Mouse (Mus musculus) kidney, postnatal 0 days (tissue): Measurements from ENCODE around the gene Tedc1. TPM values are rescaled to one million over a fixed set of nuclear protein-coding genes. Genes with fewer than 3 reads are reported as not detected.

Experiments
- ATAC-seq: fragments of 200-750 bp; cut with Nextera tagmentation; replicated peaks from 2 replicates; pipeline ENCODE4 v1.8.0; 2017; ENCODE audit warnings: low read depth, moderate number of reproducible peaks, moderate TSS enrichment, moderate library complexity; ENCODE audit not compliant: low FRiP score
- DNase-seq: peaks from one replicate; pipeline ENCODE4 v3.0.0-alpha.2; 2016; ENCODE audit warnings: low spot score
- H3K27ac ChIP-seq: fragments of 300-500 bp; sonication (generic); 2 replicates; pipeline ENCODE4 v1.5.1; 2014; ENCODE audit warnings: mild to moderate bottlenecking
- H3K27me3 ChIP-seq: fragments of 300-500 bp; sonication (generic); 2 replicates; pipeline ENCODE4 v1.6.1; 2014; ENCODE audit warnings: low read length, mixed read lengths; ENCODE audit not compliant: insufficient read depth
- H3K36me3 ChIP-seq: fragments of 300-500 bp; sonication (generic); 2 replicates; pipeline ENCODE4 v1.6.1; 2014; ENCODE audit warnings: low read length, mixed read lengths; ENCODE audit not compliant: insufficient read depth
- H3K4me1 ChIP-seq: fragments of 300-500 bp; sonication (generic); replicated peaks from 2 replicates; pipeline ENCODE4 v1.6.1; 2014; ENCODE audit warnings: antibody characterized with exemption, low read length, mixed read lengths; ENCODE audit not compliant: insufficient read depth
- H3K4me2 ChIP-seq: fragments of 300-500 bp; sonication (generic); 2 replicates; pipeline ENCODE4 v1.6.1; 2014; ENCODE audit warnings: mild to moderate bottlenecking, low read length, moderate library complexity, mixed read lengths
- H3K4me3 ChIP-seq: fragments of 300-500 bp; sonication (generic); replicated peaks from 2 replicates; pipeline ENCODE4 v1.5.1; 2014; ENCODE audit warnings: low read depth, low read length
- H3K9ac ChIP-seq: fragments of 300-500 bp; sonication (generic); 2 replicates; pipeline ENCODE4 v1.6.1; 2014; ENCODE audit warnings: low read depth, low read length
- H3K9me3 ChIP-seq: fragments of 300-500 bp; sonication (generic); replicated peaks from 2 replicates; pipeline ENCODE4 v1.6.1; 2016; ENCODE audit warnings: low read length, inconsistent platforms, mixed read lengths
- CTCF ChIP-seq: IDR thresholded peaks from 2 replicates; pipeline ENCODE4 v1.5.1; 2016; ENCODE audit warnings: antibody characterized with exemption, low read depth, mild to moderate bottlenecking, moderate library complexity
- WGBS: fragments of 180-500 bp; shearing (Covaris S2); extraction: QIAGEN DNeasy Blood & Tissue Kit; methylation state at CpG from one replicate; pipeline ENCODE4 v1.1.7; 2014; 5-methylcytosine and 5-hydroxymethylcytosine counted together
- polyA plus RNA-seq: library from polyadenylated mRNA; unstranded; fragments of >200 nt; fragmentation: Nextera tagmentation; extraction: Ambion mirVana; gene quantifications from 2 replicates; pipeline ENCODE4 v1.2.1, GENCODE M21; 2015

Gene Tedc1
- polyA plus RNA-seq, 1 experiment from 2014 or later: 14.8 TPM

- Histone ChIP-seq H3K9me3 (no peaks in the 10 kb centered on the region), H3K4me2 (no peak overlapping the region), H3K36me3 (peaks cover 63% of the 10 kb centered on the region), H3K4me1 (no peaks in the 10 kb centered on the region), H3K4me3 (no peak overlapping the region), H3K27ac (no peak overlapping the region), H3K9ac (no peak overlapping the region), H3K27me3 (no peaks in the 10 kb centered on the region)
- WGBS: 83% methylated on average over 20 of the region's 20 CpGs
- DNase-seq: peak; percentile 82
- peak; percentile 97 for TF ChIP-seq CTCF
- ATAC-seq: 0 out of 2 replicates have a peak, but pooled peaks have one; percentile 19
Observed at GRCm38 (mm10) chr12:113119516-113120410, 36.5 kb upstream of the Tedc1 start.

- Histone ChIP-seq H3K4me3 (no peak overlapping the region), H3K4me2 (no peak overlapping the region), H3K27me3 (no peaks in the 10 kb centered on the region), H3K4me1 (no peaks in the 10 kb centered on the region), H3K9me3 (no peaks in the 10 kb centered on the region), H3K27ac (no peak overlapping the region), H3K36me3 (peaks cover 85% of the 10 kb centered on the region), H3K9ac (no peak overlapping the region)
- no peak for DNase-seq
- no peak for TF ChIP-seq CTCF
- 77% methylated on average over 6 of the region's 6 CpGs for WGBS
- ATAC-seq: no peak
Observed at GRCm38 (mm10) chr12:113124726-113125125, 31.5 kb upstream of the Tedc1 start.

GRCm38 (mm10) chr12:113130732-113131131, 25.5 kb upstream of the Tedc1 start:
- H3K27ac ChIP-seq: no peak overlapping the region
- over 99% methylated on average over 8 of the region's 8 CpGs for WGBS
- ATAC-seq (no peak), DNase-seq (no peak)
- H3K4me1 ChIP-seq: no peaks in the 10 kb centered on the region
- peaks cover 94% of the 10 kb centered on the region for H3K36me3 ChIP-seq
- H3K4me3 ChIP-seq: no peak overlapping the region
- no peaks in the 10 kb centered on the region for H3K27me3 ChIP-seq
- no peak overlapping the region for H3K9ac ChIP-seq
- H3K9me3 ChIP-seq: no peaks in the 10 kb centered on the region
- TF ChIP-seq CTCF: no peak
- H3K4me2 ChIP-seq: no peak overlapping the region

GRCm38 (mm10) chr12:113131601-113132000, 24.6 kb upstream of the Tedc1 start:
- Histone ChIP-seq H3K4me1 (no peaks in the 10 kb centered on the region), H3K27me3 (no peaks in the 10 kb centered on the region), H3K4me2 (no peak overlapping the region), H3K4me3 (no peak overlapping the region), H3K27ac (no peak overlapping the region), H3K36me3 (peaks cover 97% of the 10 kb centered on the region), H3K9ac (no peak overlapping the region), H3K9me3 (no peaks in the 10 kb centered on the region)
- 92% methylated on average over 14 of the region's 14 CpGs for WGBS
- DNase-seq (no peak), ATAC-seq (no peak)
- TF ChIP-seq CTCF: no peak

- H3K4me3 ChIP-seq: no peak overlapping the region
- no peaks in the 10 kb centered on the region for H3K9me3 ChIP-seq
- DNase-seq (no peak), ATAC-seq (no peak)
- TF ChIP-seq CTCF: no peak
- no peak overlapping the region for H3K27ac ChIP-seq
- no peaks in the 10 kb centered on the region for H3K27me3 ChIP-seq
- 0 out of 2 replicates have a peak overlapping the region, but pooled peaks have one; percentile 2 for H3K9ac ChIP-seq
- H3K4me1 ChIP-seq: no peaks in the 10 kb centered on the region
- H3K36me3 ChIP-seq: peaks cover 97% of the 10 kb centered on the region
- H3K4me2 ChIP-seq: no peak overlapping the region
- 54% methylated on average over 2 of the region's 2 CpGs for WGBS
Observed at GRCm38 (mm10) chr12:113132567-113132966, 23.7 kb upstream of the Tedc1 start.

GRCm38 (mm10) chr12:113133260-113133659, 23.0 kb upstream of the Tedc1 start:
- Histone ChIP-seq H3K27ac (no peak overlapping the region), H3K9ac (0 out of 2 replicates have a peak overlapping the region, but pooled peaks have one; percentile 2), H3K36me3 (peaks cover 91% of the 10 kb centered on the region), H3K27me3 (no peaks in the 10 kb centered on the region), H3K4me2 (no peak overlapping the region), H3K4me3 (no peak overlapping the region), H3K9me3 (no peaks in the 10 kb centered on the region), H3K4me1 (no peaks in the 10 kb centered on the region)
- ATAC-seq: no peak
- TF ChIP-seq CTCF: no peak
- no peak for DNase-seq
- WGBS: 92% methylated on average over 9 of the region's 9 CpGs
